Mouse (Mus musculus) heart, embryonic 11.5 days (tissue): ENCODE data around the gene Atf3. TPM values are rescaled to one million over a fixed set of nuclear protein-coding genes. Genes with fewer than 3 reads are reported as not detected.

Source experiments
- ATAC-seq: fragments of 200-750 bp; cut with Nextera tagmentation; replicated peaks from 2 replicates; pipeline ENCODE4 v1.8.0; 2017; ENCODE audit warnings: moderate library complexity; ENCODE audit not compliant: insufficient number of reproducible peaks, low FRiP score, low TSS enrichment
- H3K27ac ChIP-seq: fragments of 300-500 bp; sonication (generic); 2 replicates; pipeline ENCODE4 v1.5.1; 2014; ENCODE audit warnings: mild to moderate bottlenecking, low read depth, low read length
- H3K27me3 ChIP-seq: fragments of 300-500 bp; sonication (generic); 2 replicates; pipeline ENCODE4 v1.6.1; 2014; ENCODE audit warnings: mild to moderate bottlenecking, low read length, mixed read lengths; ENCODE audit not compliant: control insufficient read depth, insufficient read depth
- H3K36me3 ChIP-seq: fragments of 300-500 bp; sonication (generic); 2 replicates; pipeline ENCODE4 v1.6.1; 2014; ENCODE audit warnings: mild to moderate bottlenecking, low read length, moderate library complexity, mixed read lengths; ENCODE audit not compliant: control insufficient read depth, insufficient read depth
- H3K4me1 ChIP-seq: fragments of 300-500 bp; sonication (generic); 2 replicates; pipeline ENCODE4 v1.6.1; 2014; ENCODE audit warnings: low read length; ENCODE audit not compliant: control insufficient read depth, insufficient read depth
- H3K4me2 ChIP-seq: fragments of 300-500 bp; sonication (generic); 2 replicates; pipeline ENCODE4 v1.6.1; 2014; ENCODE audit warnings: mild to moderate bottlenecking, moderate library complexity
- H3K4me3 ChIP-seq: fragments of 300-500 bp; sonication (generic); 2 replicates; pipeline ENCODE4 v1.5.1; 2014; ENCODE audit warnings: low read depth, low read length
- H3K9ac ChIP-seq: fragments of 300-500 bp; sonication (generic); 2 replicates; pipeline ENCODE4 v1.6.1; 2014; ENCODE audit warnings: mild to moderate bottlenecking, low read depth, low read length, moderate library complexity
- H3K9me3 ChIP-seq: fragments of 300-500 bp; sonication (generic); replicated peaks from 2 replicates; pipeline ENCODE4 v1.6.1; 2016; ENCODE audit warnings: low read length; ENCODE audit not compliant: control insufficient read depth
- WGBS: fragments of 180-500 bp; shearing (Covaris S2); extraction: QIAGEN DNeasy Blood & Tissue Kit; methylation state at CpG from one replicate; pipeline ENCODE4 v1.1.7; 2014; ENCODE audit not compliant: insufficient replicate concordance; 5-methylcytosine and 5-hydroxymethylcytosine counted together
- polyA plus RNA-seq: library from polyadenylated mRNA; unstranded; fragments of >200 nt; fragmentation: Nextera tagmentation; extraction: Ambion mirVana; gene quantifications from 2 replicates; pipeline ENCODE4 v1.2.1, GENCODE M21; 2014

The Atf3 gene
- polyA plus RNA-seq, result 13.7 and 17.4 TPM in 2 replicates

- WGBS, result 49% methylated on average over 6 of the region's 6 CpGs
- no peak for ATAC-seq
- H3K9ac ChIP-seq, result no peak within 1 kb of the TSS
Measured at GRCm38 (mm10) chr1:191217939-191218338, at the start of gene Atf3. Gene Atf3, minus strand, starts transcription at chr1:191218039.

GRCm38 (mm10) chr1:191267162-191267561, 49.3 kb upstream of the Atf3 start:
- Histone ChIP-seq H3K36me3 (no peaks in the 10 kb centered on the region), H3K4me1 (peaks cover 23% of the 10 kb centered on the region), H3K9ac (no peak overlapping the region), H3K9me3 (no peaks in the 10 kb centered on the region), H3K4me2 (no peak overlapping the region), H3K4me3 (no peak overlapping the region), H3K27me3 (no peaks in the 10 kb centered on the region), H3K27ac (no peak overlapping the region)
- ATAC-seq, result no peak
- 86% methylated on average over 5 of the region's 5 CpGs for WGBS

More at GRCm38 (mm10) chr1:191217939-191218338, at the start of gene Atf3:
- no peaks in the 10 kb centered on the region for H3K36me3 ChIP-seq
- H3K27me3 ChIP-seq, result no peaks in the 10 kb centered on the region
- H3K4me1 ChIP-seq, result peaks cover 6% of the 10 kb centered on the region; the same call in 1 of the 2 replicates
- no peak within 1 kb of the TSS for H3K4me3 ChIP-seq
- H3K9me3 ChIP-seq, result no peaks in the 10 kb centered on the region
- H3K27ac ChIP-seq, result no peak within 1 kb of the TSS
- H3K4me2 ChIP-seq, result no peak within 1 kb of the TSS

GRCm38 (mm10) chr1:191263471-191263870, 45.6 kb upstream of the Atf3 start:
- Histone ChIP-seq H3K36me3 (no peaks in the 10 kb centered on the region), H3K4me2 (no peak overlapping the region), H3K4me3 (no peak overlapping the region), H3K27me3 (no peaks in the 10 kb centered on the region), H3K27ac (no peak overlapping the region), H3K4me1 (peaks cover 12% of the 10 kb centered on the region), H3K9ac (no peak overlapping the region), H3K9me3 (no peaks in the 10 kb centered on the region)
- WGBS, result 78% methylated on average over 5 of the region's 5 CpGs
- ATAC-seq, result no peak

GRCm38 (mm10) chr1:191261861-191262260, 44.0 kb upstream of the Atf3 start:
- no peak overlapping the region for H3K27ac ChIP-seq
- 54% methylated on average over 6 of the region's 6 CpGs for WGBS

GRCm38 (mm10) chr1:191259661-191260060, 41.8 kb upstream of the Atf3 start:
- Histone ChIP-seq H3K27me3 (no peaks in the 10 kb centered on the region), H3K4me2 (no peak overlapping the region), H3K9ac (no peak overlapping the region), H3K4me3 (no peak overlapping the region), H3K36me3 (no peaks in the 10 kb centered on the region), H3K4me1 (peaks cover 7% of the 10 kb centered on the region), H3K9me3 (no peaks in the 10 kb centered on the region), H3K27ac (no peak overlapping the region)
- 58% methylated on average over 5 of the region's 5 CpGs for WGBS
- ATAC-seq, result no peak

More at GRCm38 (mm10) chr1:191261861-191262260, 44.0 kb upstream of the Atf3 start:
- Histone ChIP-seq H3K4me3 (no peak overlapping the region), H3K4me2 (no peak overlapping the region), H3K4me1 (peaks cover 7% of the 10 kb centered on the region), H3K9ac (no peak overlapping the region), H3K36me3 (no peaks in the 10 kb centered on the region), H3K27me3 (no peaks in the 10 kb centered on the region), H3K9me3 (no peaks in the 10 kb centered on the region)
- no peak for ATAC-seq

- no peaks in the 10 kb centered on the region for H3K36me3 ChIP-seq
- H3K4me3 ChIP-seq, result no peak overlapping the region
- H3K9me3 ChIP-seq, result no peaks in the 10 kb centered on the region
- ATAC-seq, result no peak; the same call in 1 of the 2 replicates
- no peak overlapping the region for H3K27ac ChIP-seq
- H3K4me2 ChIP-seq, result peak overlapping the region; percentile 23
- no peaks in the 10 kb centered on the region for H3K27me3 ChIP-seq
- no peak overlapping the region for H3K9ac ChIP-seq
- WGBS, result 23% methylated on average over 7 of the region's 7 CpGs
- peaks cover 10% of the 10 kb centered on the region for H3K4me1 ChIP-seq
Measured at GRCm38 (mm10) chr1:191259121-191259520, 41.3 kb upstream of the Atf3 start.

- Histone ChIP-seq H3K9ac (no peak overlapping the region), H3K4me3 (no peak overlapping the region), H3K36me3 (no peaks in the 10 kb centered on the region), H3K4me1 (peaks cover 10% of the 10 kb centered on the region), H3K4me2 (peak overlapping the region; percentile 23; the same call in 1 of the 2 replicates), H3K27me3 (no peaks in the 10 kb centered on the region), H3K27ac (no peak overlapping the region), H3K9me3 (no peaks in the 10 kb centered on the region)
- WGBS, result 56% methylated on average over 3 of the region's 3 CpGs
- no peak for ATAC-seq
Measured at GRCm38 (mm10) chr1:191258521-191258920, 40.7 kb upstream of the Atf3 start.

GRCm38 (mm10) chr1:191257981-191258380, 40.1 kb upstream of the Atf3 start:
- Histone ChIP-seq H3K4me3 (no peak overlapping the region), H3K27ac (no peak overlapping the region), H3K9ac (no peak overlapping the region), H3K27me3 (no peaks in the 10 kb centered on the region), H3K9me3 (no peaks in the 10 kb centered on the region), H3K4me1 (peaks cover 10% of the 10 kb centered on the region), H3K36me3 (no peaks in the 10 kb centered on the region), H3K4me2 (no peak overlapping the region)
- WGBS, result 48% methylated on average over 2 of the region's 2 CpGs
- ATAC-seq, result no peak

GRCm38 (mm10) chr1:191257351-191257771, 39.5 kb upstream of the Atf3 start:
- Histone ChIP-seq H3K9me3 (no peaks in the 10 kb centered on the region), H3K36me3 (no peaks in the 10 kb centered on the region), H3K4me1 (peaks cover 10% of the 10 kb centered on the region), H3K4me3 (no peak overlapping the region), H3K9ac (no peak overlapping the region), H3K27ac (no peak overlapping the region), H3K4me2 (no peak overlapping the region), H3K27me3 (no peaks in the 10 kb centered on the region)
- no peak for ATAC-seq
- 57% methylated on average over 3 of the region's 3 CpGs for WGBS
